Mouse (Mus musculus) cerebellum, adult 18-20 months (tissue): ENCODE results near the gene 1700010I14Rik.
A peak's percentile ranks its signal among the peaks of the same experiment; 100 is the strongest.

Experiments used
- DNase-seq, 2 experiments: peaks; one replicate each; pipeline ENCODE4 v3.0.0; 2021

1700010I14Rik gene

GRCm38 (mm10) chr17:8988119-8988807, at the start of gene 1700010I14Rik:
TSS of gene 1700010I14Rik (plus strand) at chr17:8988333.
- peak; percentile 48 to 61 for DNase-seq

- no peak for DNase-seq
These were observed 36.5 kb upstream of the 1700010I14Rik start for GRCm38 (mm10) chr17:8951588-8951987.

- no peak for DNase-seq
These were observed 35.2 kb upstream of the 1700010I14Rik start for GRCm38 (mm10) chr17:8952951-8953350.

GRCm38 (mm10) chr17:8958125-8958524, 30.0 kb upstream of the 1700010I14Rik start:
- peak; percentile 63 to 69 for DNase-seq

- DNase-seq = no peak
These were observed 27.7 kb upstream of the 1700010I14Rik start for GRCm38 (mm10) chr17:8960386-8960785.

GRCm38 (mm10) chr17:8961097-8961496, 27.0 kb upstream of the 1700010I14Rik start:
- no peak for DNase-seq

GRCm38 (mm10) chr17:8961644-8962043, 26.5 kb upstream of the 1700010I14Rik start:
- no peak for DNase-seq

- DNase-seq = no peak
These were observed 23.0 kb upstream of the 1700010I14Rik start for GRCm38 (mm10) chr17:8965177-8965576.

GRCm38 (mm10) chr17:8972152-8972854, 15.8 kb upstream of the 1700010I14Rik start:
- no peak for DNase-seq

- DNase-seq = peak; percentile 29
These were observed 14.8 kb upstream of the 1700010I14Rik start for GRCm38 (mm10) chr17:8973331-8973730.

GRCm38 (mm10) chr17:8974423-8974822, 13.7 kb upstream of the 1700010I14Rik start:
- peak; percentile 62 to 63 for DNase-seq

GRCm38 (mm10) chr17:8974823-8975397, 13.2 kb upstream of the 1700010I14Rik start:
- no peak for DNase-seq

GRCm38 (mm10) chr17:8976745-8977144, 11.4 kb upstream of the 1700010I14Rik start:
- DNase-seq = no peak

- DNase-seq = no peak
These were observed 10.9 kb upstream of the 1700010I14Rik start for GRCm38 (mm10) chr17:8977271-8977670.

- DNase-seq = no peak
These were observed 4.6 kb upstream of the 1700010I14Rik start for GRCm38 (mm10) chr17:8983576-8983975.

- DNase-seq = peak; percentile 60 to 67
These were observed 2.4 kb upstream of the 1700010I14Rik start for GRCm38 (mm10) chr17:8985714-8986113.

- DNase-seq = peak in 1 of 2 experiments; percentile 40
These were observed 1.6 kb upstream of the 1700010I14Rik start for GRCm38 (mm10) chr17:8986551-8986950.

GRCm38 (mm10) chr17:8987369-8987768, 764 bp upstream of the 1700010I14Rik start:
- no peak for DNase-seq

- DNase-seq = no peak
These were observed 3.0 kb downstream of the 1700010I14Rik start for GRCm38 (mm10) chr17:8991160-8991559.

- no peak for DNase-seq
These were observed 7.2 kb downstream of the 1700010I14Rik start for GRCm38 (mm10) chr17:8995344-8995743.

- no peak for DNase-seq
These were observed 14.3 kb downstream of the 1700010I14Rik start for GRCm38 (mm10) chr17:9002438-9002837.

- no peak for DNase-seq
These were observed 16.4 kb downstream of the 1700010I14Rik start for GRCm38 (mm10) chr17:9004516-9004915.

- peak; percentile 68 for DNase-seq
These were observed 35.2 kb downstream of the 1700010I14Rik start for GRCm38 (mm10) chr17:9023198-9023942.
